Mouse (Mus musculus) embryonic fibroblast, embryonic 13.5 days (primary cell): ENCODE measurements around the gene 3110082I17Rik. TPM values are rescaled to one million over a fixed set of nuclear protein-coding genes. Genes with fewer than 3 reads are reported as not detected.
"Not testable (repeated sequence)": the region's sequence is repeated elsewhere in the genome, so short reads cannot be mapped to it uniquely, and the experiment has no call there.

Source experiments
- H3K27ac ChIP-seq: 2 replicates; pipeline ENCODE4 v1.5.1; 2012; ENCODE audit warnings: low read length, control low read depth, inconsistent platforms; ENCODE audit not compliant: insufficient read depth
- H3K4me1 ChIP-seq: 2 replicates; pipeline ENCODE4 v1.6.1; 2011; ENCODE audit warnings: low read length; ENCODE audit not compliant: control insufficient read depth, insufficient read depth
- H3K4me3 ChIP-seq: 2 replicates; pipeline ENCODE4 v1.5.1; 2011; ENCODE audit warnings: mild to moderate bottlenecking, control low read depth, low read length; ENCODE audit not compliant: insufficient read depth
- CTCF ChIP-seq: IDR thresholded peaks from 2 replicates; pipeline ENCODE4 v1.5.1; 2011; ENCODE audit warnings: mild to moderate bottlenecking, control low read depth, low read length, moderate library complexity, borderline replicate concordance; ENCODE audit not compliant: insufficient read depth
- POLR2A ChIP-seq: IDR thresholded peaks from 2 replicates; pipeline ENCODE4 v1.6.1; 2011; ENCODE audit warnings: low read depth, mild to moderate bottlenecking, control low read depth, low read length, moderate library complexity
- polyA plus RNA-seq: library from polyadenylated mRNA; stranded (reverse); fragments of >200 nt; gene quantifications from 2 replicates; pipeline ENCODE4 v1.2.4, GENCODE M21; 2011; ENCODE audit warnings: low read depth; ENCODE audit not compliant: missing spikeins, insufficient read length

Gene 3110082I17Rik
- polyA plus RNA-seq, 1 experiment: 15.3 TPM

GRCm38 (mm10) chr5:139335634-139336033, 124.7 kb downstream of the 3110082I17Rik start:
- H3K4me3 ChIP-seq: no peak overlapping the region
- H3K4me1 ChIP-seq: no peaks in the 10 kb centered on the region
- no peak for TF ChIP-seq CTCF
- TF ChIP-seq POLR2A: no peak
- H3K27ac ChIP-seq: no peak overlapping the region

GRCm38 (mm10) chr5:139334394-139334793, 125.9 kb downstream of the 3110082I17Rik start:
- not testable (repeated sequence) for H3K4me1 ChIP-seq, H3K4me3 ChIP-seq, H3K27ac ChIP-seq

- no peak overlapping the region for H3K27ac ChIP-seq
- no peak for TF ChIP-seq POLR2A
- TF ChIP-seq CTCF: no peak
- no peaks in the 10 kb centered on the region for H3K4me1 ChIP-seq
- no peak overlapping the region for H3K4me3 ChIP-seq
Observed at GRCm38 (mm10) chr5:139333301-139334013, 126.9 kb downstream of the 3110082I17Rik start.

- no peak overlapping the region for H3K4me3 ChIP-seq
- H3K4me1 ChIP-seq: no peaks in the 10 kb centered on the region
- no peak overlapping the region for H3K27ac ChIP-seq
- no peak for TF ChIP-seq CTCF
- TF ChIP-seq POLR2A: no peak
Observed at GRCm38 (mm10) chr5:139332590-139333272, 127.6 kb downstream of the 3110082I17Rik start.

- TF ChIP-seq POLR2A (no peak), CTCF (peak; percentile 90; the same call in 1 of the 2 replicates)
- Histone ChIP-seq H3K27ac (no peak overlapping the region), H3K4me3 (no peak overlapping the region), H3K4me1 (no peaks in the 10 kb centered on the region)
Observed at GRCm38 (mm10) chr5:139331742-139332141, 128.6 kb downstream of the 3110082I17Rik start.

- Histone ChIP-seq H3K4me3 (no peak overlapping the region), H3K4me1 (no peaks in the 10 kb centered on the region), H3K27ac (no peak overlapping the region)
- TF ChIP-seq POLR2A (no peak), CTCF (no peak)
Observed at GRCm38 (mm10) chr5:139330766-139331165, 129.6 kb downstream of the 3110082I17Rik start.

- no peak overlapping the region for H3K4me3 ChIP-seq
- H3K27ac ChIP-seq: no peak overlapping the region
- H3K4me1 ChIP-seq: no peaks in the 10 kb centered on the region
- no peak for TF ChIP-seq CTCF
- TF ChIP-seq POLR2A: no peak
Observed at GRCm38 (mm10) chr5:139327634-139328020, 132.7 kb downstream of the 3110082I17Rik start.

- TF ChIP-seq CTCF (no peak), POLR2A (no peak)
- H3K27ac ChIP-seq: no peak overlapping the region
- H3K4me3 ChIP-seq: no peak overlapping the region
- H3K4me1 ChIP-seq: no peaks in the 10 kb centered on the region
Observed at GRCm38 (mm10) chr5:139326986-139327633, 133.2 kb downstream of the 3110082I17Rik start.

- Histone ChIP-seq H3K27ac (no peak overlapping the region), H3K4me3 (no peak overlapping the region), H3K4me1 (no peaks in the 10 kb centered on the region)
- no peak for TF ChIP-seq POLR2A
- no peak for TF ChIP-seq CTCF
Observed at GRCm38 (mm10) chr5:139326111-139326696, 134.1 kb downstream of the 3110082I17Rik start.
